Mouse (Mus musculus): ENCODE data around the gene 1700001P01Rik.

The 1700001P01Rik gene

GRCm38 (mm10) chr11:97775808-97776496 lies at the start of gene 1700001P01Rik:
TSS of gene 1700001P01Rik (minus strand) at chr11:97775918.
- peak; percentile 27 for DNase-seq (ENCODE audit: extremely low read depth, low read depth)

DNA sequence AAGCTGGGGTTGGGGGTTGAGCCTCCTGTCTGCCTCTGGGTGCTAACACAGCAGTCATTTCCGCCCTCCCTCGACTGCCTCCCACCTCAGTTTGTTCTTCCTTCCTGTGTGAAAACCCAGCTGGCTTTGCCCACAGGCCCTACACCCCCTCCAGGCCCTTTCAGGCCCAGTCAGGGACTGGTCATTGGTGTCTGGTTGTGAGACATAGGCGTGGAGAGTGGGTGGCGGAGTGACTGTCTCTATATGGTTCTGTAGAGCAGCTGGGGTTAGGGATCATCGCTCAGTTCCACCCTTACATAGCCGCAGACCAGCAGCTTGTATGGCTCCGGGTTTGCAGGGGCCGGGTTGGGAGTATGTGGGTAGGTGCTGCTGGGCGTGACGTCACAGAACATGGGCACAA lies 49.6 kb upstream of the 1700001P01Rik start:
- no peak for DNase-seq (ENCODE audit: extremely low read depth, low read depth)

DNA sequence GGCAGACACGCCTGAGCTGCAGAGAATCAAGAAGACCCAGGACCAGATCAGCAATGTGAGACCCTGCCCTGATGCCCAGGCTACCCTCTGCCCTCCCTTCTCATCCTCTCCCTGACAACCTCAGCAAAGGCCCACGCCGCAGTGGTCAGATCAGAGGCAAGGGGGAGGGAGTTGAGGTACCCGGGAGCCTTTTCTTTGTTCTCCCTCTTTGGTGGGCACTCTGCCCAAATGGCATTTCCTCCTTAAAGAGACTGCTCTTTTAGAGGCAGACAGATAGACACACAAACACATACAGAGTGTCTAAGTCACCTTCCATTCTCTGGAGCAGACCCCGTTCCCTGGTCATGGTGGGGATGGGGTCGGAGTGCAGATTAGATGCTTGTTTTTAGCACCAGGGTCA lies 49.2 kb upstream of the 1700001P01Rik start:
- no peak for DNase-seq (ENCODE audit: extremely low read depth, low read depth)

GRCm38 (mm10) chr11:97824168-97824567 lies 48.5 kb upstream of the 1700001P01Rik start:
- no peak for DNase-seq (ENCODE audit: extremely low read depth, low read depth)

GRCm38 (mm10) chr11:97822840-97823603 lies 47.3 kb upstream of the 1700001P01Rik start:
- no peak for DNase-seq (ENCODE audit: extremely low read depth, low read depth)

GRCm38 (mm10) chr11:97821401-97822064 lies 45.8 kb upstream of the 1700001P01Rik start:
- no peak for DNase-seq (ENCODE audit: extremely low read depth, low read depth)

GRCm38 (mm10) chr11:97820840-97821239 lies 45.1 kb upstream of the 1700001P01Rik start:
- no peak for DNase-seq (ENCODE audit: extremely low read depth, low read depth)

- no peak for DNase-seq (ENCODE audit: extremely low read depth, low read depth)
Observed at GRCm38 (mm10) chr11:97819923-97820322, 44.2 kb upstream of the 1700001P01Rik start.

DNA sequence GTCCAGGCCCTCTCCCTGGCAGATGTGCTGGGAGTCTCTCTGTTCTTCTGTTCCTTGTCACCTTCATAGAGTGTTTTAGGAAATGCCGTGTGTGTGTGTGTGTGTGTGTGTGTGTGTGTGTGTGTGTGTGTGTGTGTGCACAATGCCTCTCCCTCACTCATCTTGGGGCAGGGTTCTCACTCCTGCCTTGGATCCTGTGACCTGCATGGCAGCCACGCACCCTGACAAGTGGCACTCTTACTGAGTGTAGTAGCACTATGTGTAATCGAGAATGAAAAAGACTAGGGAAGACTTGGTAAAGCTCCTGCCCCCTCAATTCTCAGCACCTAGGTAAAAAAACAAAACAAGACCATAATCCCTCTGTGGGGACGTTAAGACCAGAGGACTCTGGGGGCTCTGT lies 43.4 kb upstream of the 1700001P01Rik start:
- DNase-seq (ENCODE audit: extremely low read depth, low read depth): no peak

GRCm38 (mm10) chr11:97818571-97818970 lies 42.9 kb upstream of the 1700001P01Rik start:
- no peak for DNase-seq (ENCODE audit: extremely low read depth, low read depth)

DNA sequence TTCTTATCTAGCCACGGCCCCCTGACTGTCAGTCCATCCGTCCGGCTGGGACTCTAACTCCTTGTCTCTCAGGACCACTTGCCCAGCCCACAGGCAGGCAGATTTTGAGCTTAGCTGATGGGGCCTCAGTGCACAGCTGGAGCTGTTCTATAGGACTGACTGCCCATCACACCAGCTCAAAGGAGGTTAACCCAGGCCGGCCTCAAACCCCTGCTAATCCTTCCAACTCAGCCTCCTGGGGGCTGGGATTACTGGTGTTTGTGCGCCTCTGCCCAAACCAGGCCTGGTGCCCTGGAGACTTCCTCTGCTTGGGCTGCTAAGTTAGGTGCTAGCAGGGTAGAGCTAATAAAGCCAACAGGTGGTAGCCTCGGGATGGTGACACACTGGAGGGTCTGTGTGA lies 42.3 kb upstream of the 1700001P01Rik start:
- no peak for DNase-seq (ENCODE audit: extremely low read depth, low read depth)

DNA sequence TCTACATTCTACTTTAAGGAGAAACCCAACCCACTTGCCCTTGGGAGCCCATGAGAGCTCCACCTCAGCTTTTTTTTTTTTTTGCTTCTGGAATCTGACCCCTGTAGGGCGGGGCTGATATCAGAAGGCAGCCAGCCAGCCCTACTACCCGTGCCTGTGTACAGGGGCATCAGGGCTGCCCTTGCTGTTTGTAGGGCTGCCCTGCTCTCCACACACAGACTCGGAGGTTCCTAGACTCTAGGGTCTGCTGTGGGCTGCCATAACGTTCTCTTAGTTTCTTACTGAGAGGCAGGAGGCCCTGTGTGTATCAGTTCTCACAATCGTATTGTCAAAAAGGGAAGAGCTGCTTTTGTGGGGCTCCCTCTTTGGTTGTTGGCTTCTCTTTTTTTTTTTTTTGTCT lies 41.7 kb upstream of the 1700001P01Rik start:
- no peak for DNase-seq (ENCODE audit: extremely low read depth, low read depth)

DNA sequence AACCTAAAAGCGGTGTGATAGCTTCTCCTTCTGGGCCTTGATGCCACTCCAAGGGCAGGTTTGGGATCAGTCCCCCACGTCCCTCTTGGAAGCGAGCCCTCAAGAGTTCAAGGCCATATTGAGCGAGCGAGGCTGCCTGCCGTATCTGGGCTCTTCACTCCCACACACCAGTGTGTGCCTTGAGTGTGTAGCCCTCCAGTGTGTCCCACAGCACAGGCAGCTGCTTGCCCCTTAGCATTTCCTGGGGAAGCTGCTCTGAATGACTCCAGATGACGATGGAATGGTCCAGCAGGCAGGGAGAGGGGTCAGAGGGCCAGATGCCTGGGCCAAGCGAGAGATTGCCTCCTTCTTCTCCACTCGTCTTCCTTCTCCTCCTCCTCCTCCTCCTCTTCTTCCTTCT lies 41.2 kb upstream of the 1700001P01Rik start:
- no peak for DNase-seq (ENCODE audit: extremely low read depth, low read depth)

DNA sequence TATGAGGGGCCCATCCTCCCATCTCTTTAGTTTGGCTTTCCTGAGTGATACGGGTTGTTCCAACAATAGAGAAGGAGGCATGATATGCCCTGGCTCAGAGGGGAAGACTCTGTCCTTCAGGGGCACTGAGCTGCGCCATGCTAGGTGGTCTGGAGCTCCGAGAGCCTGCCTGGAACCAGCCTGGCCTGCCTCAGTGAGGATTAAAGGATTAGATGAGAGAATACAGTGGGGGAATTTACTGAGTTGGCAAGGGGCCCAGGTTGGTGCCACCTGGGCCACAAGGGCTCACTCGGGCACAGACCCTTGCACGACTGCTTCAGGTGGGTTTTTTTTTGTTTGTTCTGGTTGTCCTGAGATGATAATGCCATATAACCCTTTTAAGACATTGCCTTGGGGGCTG lies 40.5 kb upstream of the 1700001P01Rik start:
- DNase-seq (ENCODE audit: extremely low read depth, low read depth): no peak

DNA sequence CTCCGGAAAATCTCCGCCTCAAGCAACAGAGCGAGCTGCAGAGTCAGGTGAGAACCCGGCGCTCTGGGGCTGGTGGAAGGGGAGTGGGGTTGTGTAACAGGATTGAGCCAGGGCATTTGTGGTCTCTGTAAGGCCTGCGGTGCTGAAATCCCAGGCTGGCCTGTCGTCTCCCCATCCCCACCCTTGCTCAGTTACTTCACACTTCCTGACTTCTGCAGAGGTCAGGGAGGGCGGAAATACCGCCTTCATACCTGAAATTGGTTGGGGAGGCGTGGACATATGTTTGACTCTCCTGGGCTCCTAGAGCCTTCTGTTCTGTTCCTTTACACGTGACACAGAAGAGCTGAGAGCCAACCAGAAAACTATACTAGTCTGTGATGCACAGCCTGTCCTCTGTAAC lies 40.0 kb upstream of the 1700001P01Rik start:
- no peak for DNase-seq (ENCODE audit: extremely low read depth, low read depth)

- no peak for DNase-seq (ENCODE audit: extremely low read depth, low read depth)
Observed at GRCm38 (mm10) chr11:97813746-97814515, 38.2 kb upstream of the 1700001P01Rik start.

- no peak for DNase-seq (ENCODE audit: extremely low read depth, low read depth)
Observed at GRCm38 (mm10) chr11:97813085-97813484, 37.4 kb upstream of the 1700001P01Rik start.

GRCm38 (mm10) chr11:97812491-97812921 lies 36.8 kb upstream of the 1700001P01Rik start:
- DNase-seq (ENCODE audit: extremely low read depth, low read depth): no peak

GRCm38 (mm10) chr11:97811569-97812362 lies 36.0 kb upstream of the 1700001P01Rik start:
- DNase-seq (ENCODE audit: extremely low read depth, low read depth): no peak

- DNase-seq (ENCODE audit: extremely low read depth, low read depth): no peak
Observed at GRCm38 (mm10) chr11:97810970-97811369, 35.3 kb upstream of the 1700001P01Rik start.

DNA sequence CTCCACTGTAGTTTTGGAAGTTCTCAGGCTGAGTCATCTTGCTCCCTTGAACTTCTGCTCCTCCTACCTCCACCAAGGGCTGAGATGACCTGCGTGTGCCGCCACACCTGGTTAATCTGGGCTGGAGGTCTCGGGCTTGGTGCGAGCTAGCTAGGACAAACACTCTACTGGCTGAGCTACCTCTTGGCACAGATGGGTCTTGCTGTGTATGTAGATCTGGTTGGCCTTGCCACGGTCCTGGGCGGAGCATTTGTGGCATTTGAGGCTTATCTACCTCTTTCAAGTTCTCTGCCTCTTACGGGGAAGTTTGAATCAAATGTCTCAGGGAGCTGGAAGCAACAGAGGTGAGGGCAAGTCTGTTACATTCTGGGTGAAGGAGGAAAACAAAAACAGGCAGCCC lies 34.6 kb upstream of the 1700001P01Rik start:
- DNase-seq (ENCODE audit: extremely low read depth, low read depth): no peak

Data from MEL-GATA-1-ER (cell line).